Mouse (Mus musculus): ENCODE data around the gene Best2.

DNA sequence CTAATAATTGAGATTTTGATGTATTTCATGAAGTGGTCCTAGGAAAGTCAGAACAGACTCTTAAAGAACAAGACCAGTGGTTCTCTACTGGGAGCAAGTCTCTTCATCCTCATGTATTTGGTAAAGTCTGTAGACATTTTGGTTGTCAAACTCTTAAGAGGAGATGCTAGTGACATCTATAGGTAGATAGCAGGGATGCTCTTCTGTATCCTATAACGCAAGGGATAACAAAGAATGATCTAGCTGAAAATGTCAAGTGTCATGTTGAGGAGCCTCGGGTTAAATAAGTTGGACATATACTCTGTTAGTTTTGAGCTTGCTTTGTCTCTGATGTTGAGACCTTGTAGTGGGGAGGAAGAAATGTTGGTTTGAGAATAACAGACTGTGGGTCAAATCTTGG is 13.6 kb upstream of the Best2 start:
- TF ChIP-seq CTCF (IDR thresholded peaks at IDR 0.05; ENCODE audit: low read depth), result no peak; the same call in 1 of the 2 replicates
- no peak for TF ChIP-seq EP300 (IDR thresholded peaks at IDR 0.05; ENCODE audit: low read depth)

All from liver, embryonic 14.5 days (tissue).